Mouse (Mus musculus): ENCODE data around the gene Myo1h. TPM values are rescaled to one million over a fixed set of nuclear protein-coding genes. Genes with fewer than 3 reads are reported as not detected.

Gene Myo1h
- polyA plus RNA-seq, 1 experiment from 2014 or later = 0.85 TPM

- no peaks in the 10 kb centered on the region for H3K27me3 ChIP-seq (replicated peaks; ENCODE audit: control insufficient read depth, insufficient read depth, low read length)
- H3K4me3 ChIP-seq (ENCODE audit: low read length) = no peak overlapping the region
- peaks cover 29% of the 10 kb centered on the region for H3K36me3 ChIP-seq (ENCODE audit: control insufficient read depth, insufficient read depth, low read length)
- WGBS = 91% methylated on average over 23 of the region's 23 CpGs
- H3K9me3 ChIP-seq (ENCODE audit: control insufficient read depth, low read length) = no peaks in the 10 kb centered on the region
- peaks cover 32% of the 10 kb centered on the region for H3K4me1 ChIP-seq (ENCODE audit: control insufficient read depth, insufficient read depth, low read depth, low read length)
- no peak overlapping the region for H3K9ac ChIP-seq (ENCODE audit: low read depth, low read length)
- H3K27ac ChIP-seq (ENCODE audit: low read depth, low read length) = no peak overlapping the region
- no peak for ATAC-seq
- H3K4me2 ChIP-seq (ENCODE audit: low read length) = no peak overlapping the region
Observed at GRCm38 (mm10) chr5:114374409-114375213, 85.6 kb downstream of the Myo1h start.

- 69% methylated on average over 10 of the region's 10 CpGs for WGBS
- Histone ChIP-seq H3K9ac (ENCODE audit: low read depth, low read length) (0 out of 2 replicates have a peak overlapping the region, but pooled peaks have one; percentile 92), H3K4me1 (ENCODE audit: control insufficient read depth, insufficient read depth, low read depth, low read length) (peaks cover 34% of the 10 kb centered on the region), H3K27ac (ENCODE audit: low read depth, low read length) (peak overlapping the region; percentile 6; the same call in 1 of the 2 replicates), H3K27me3 (replicated peaks; ENCODE audit: control insufficient read depth, insufficient read depth, low read length) (no peaks in the 10 kb centered on the region), H3K9me3 (ENCODE audit: control insufficient read depth, low read length) (no peaks in the 10 kb centered on the region), H3K4me2 (ENCODE audit: low read length) (peak overlapping the region; percentile 86), H3K4me3 (ENCODE audit: low read length) (peak overlapping the region; percentile 84), H3K36me3 (ENCODE audit: control insufficient read depth, insufficient read depth, low read length) (peaks cover 10% of the 10 kb centered on the region)
- ATAC-seq = no peak
Observed at GRCm38 (mm10) chr5:114378177-114378920, 89.4 kb downstream of the Myo1h start.

- Histone ChIP-seq H3K4me3 (ENCODE audit: low read length) (peak overlapping the region; percentile 84), H3K9me3 (ENCODE audit: control insufficient read depth, low read length) (no peaks in the 10 kb centered on the region), H3K27ac (ENCODE audit: low read depth, low read length) (peak overlapping the region; percentile 6; the same call in 1 of the 2 replicates), H3K9ac (ENCODE audit: low read depth, low read length) (peak overlapping the region; percentile 92), H3K4me1 (ENCODE audit: control insufficient read depth, insufficient read depth, low read depth, low read length) (peaks cover 34% of the 10 kb centered on the region), H3K4me2 (ENCODE audit: low read length) (peak overlapping the region; percentile 86), H3K36me3 (ENCODE audit: control insufficient read depth, insufficient read depth, low read length) (peaks cover 4% of the 10 kb centered on the region), H3K27me3 (replicated peaks; ENCODE audit: control insufficient read depth, insufficient read depth, low read length) (no peaks in the 10 kb centered on the region)
- WGBS = 62% methylated on average over 6 of the region's 6 CpGs
- no peak for ATAC-seq
Observed at GRCm38 (mm10) chr5:114378936-114379335, 90.0 kb downstream of the Myo1h start.

GRCm38 (mm10) chr5:114379763-114380162, 90.8 kb downstream of the Myo1h start:
- peaks cover 34% of the 10 kb centered on the region for H3K4me1 ChIP-seq (ENCODE audit: control insufficient read depth, insufficient read depth, low read depth, low read length)
- no peaks in the 10 kb centered on the region for H3K36me3 ChIP-seq (ENCODE audit: control insufficient read depth, insufficient read depth, low read length)
- peak overlapping the region; percentile 86 for H3K4me2 ChIP-seq (ENCODE audit: low read length)
- H3K9ac ChIP-seq (ENCODE audit: low read depth, low read length) = peak overlapping the region; percentile 92
- peak overlapping the region; percentile 84 for H3K4me3 ChIP-seq (ENCODE audit: low read length)
- 2% methylated on average over 20 of the region's 20 CpGs for WGBS
- peak overlapping the region; percentile 92 for H3K27ac ChIP-seq (ENCODE audit: low read depth, low read length)
- no peaks in the 10 kb centered on the region for H3K9me3 ChIP-seq (ENCODE audit: control insufficient read depth, low read length)
- no peaks in the 10 kb centered on the region for H3K27me3 ChIP-seq (replicated peaks; ENCODE audit: control insufficient read depth, insufficient read depth, low read length)
- peak; percentile 31 for ATAC-seq

- H3K9me3 ChIP-seq (ENCODE audit: control insufficient read depth, low read length) = no peaks in the 10 kb centered on the region
- no peaks in the 10 kb centered on the region for H3K27me3 ChIP-seq (replicated peaks; ENCODE audit: control insufficient read depth, insufficient read depth, low read length)
- under 1% methylated on average over 68 of the region's 74 CpGs for WGBS
- peak within 1 kb of the TSS; percentile 92 for H3K27ac ChIP-seq (ENCODE audit: low read depth, low read length)
- H3K4me3 ChIP-seq (ENCODE audit: low read length) = peak within 1 kb of the TSS; percentile 84
- peak within 1 kb of the TSS; percentile 92 for H3K9ac ChIP-seq (ENCODE audit: low read depth, low read length)
- H3K36me3 ChIP-seq (ENCODE audit: control insufficient read depth, insufficient read depth, low read length) = peaks cover 3% of the 10 kb centered on the region; the same call in 1 of the 2 replicates
- H3K4me1 ChIP-seq (ENCODE audit: control insufficient read depth, insufficient read depth, low read depth, low read length) = peaks cover 34% of the 10 kb centered on the region
- peak within 1 kb of the TSS; percentile 87 for H3K4me2 ChIP-seq (ENCODE audit: low read length)
- ATAC-seq = peak; percentile 96
Observed at GRCm38 (mm10) chr5:114380209-114381012, 91.4 kb downstream of the Myo1h start, which contains the start of the genes Kctd10 and Ube3b. Gene Kctd10, minus strand, starts transcription at chr5:114380508. Gene Ube3b, plus strand, starts transcription at chr5:114380607.

- H3K9ac ChIP-seq (ENCODE audit: low read depth, low read length) = peak overlapping the region; percentile 92
- peaks cover 34% of the 10 kb centered on the region for H3K4me1 ChIP-seq (ENCODE audit: control insufficient read depth, insufficient read depth, low read depth, low read length)
- peaks cover 3% of the 10 kb centered on the region for H3K36me3 ChIP-seq (ENCODE audit: control insufficient read depth, insufficient read depth, low read length)
- no peak; the same call in 1 of the 2 replicates for ATAC-seq
- no peaks in the 10 kb centered on the region for H3K9me3 ChIP-seq (ENCODE audit: control insufficient read depth, low read length)
- peak overlapping the region; percentile 92 for H3K27ac ChIP-seq (ENCODE audit: low read depth, low read length)
- peak overlapping the region; percentile 87 for H3K4me2 ChIP-seq (ENCODE audit: low read length)
- no peaks in the 10 kb centered on the region for H3K27me3 ChIP-seq (replicated peaks; ENCODE audit: control insufficient read depth, insufficient read depth, low read length)
- WGBS = 0% methylated on average over 13 of the region's 18 CpGs
- peak overlapping the region; percentile 84 for H3K4me3 ChIP-seq (ENCODE audit: low read length)
Observed at GRCm38 (mm10) chr5:114381013-114381351, 92.0 kb downstream of the Myo1h start.

GRCm38 (mm10) chr5:114383184-114383904, 94.4 kb downstream of the Myo1h start:
- ATAC-seq = no peak
- Histone ChIP-seq H3K4me3 (ENCODE audit: low read length) (no peak overlapping the region), H3K9me3 (ENCODE audit: control insufficient read depth, low read length) (no peaks in the 10 kb centered on the region), H3K4me2 (ENCODE audit: low read length) (no peak overlapping the region), H3K9ac (ENCODE audit: low read depth, low read length) (no peak overlapping the region), H3K27me3 (replicated peaks; ENCODE audit: control insufficient read depth, insufficient read depth, low read length) (no peaks in the 10 kb centered on the region), H3K4me1 (ENCODE audit: control insufficient read depth, insufficient read depth, low read depth, low read length) (peaks cover 23% of the 10 kb centered on the region), H3K36me3 (ENCODE audit: control insufficient read depth, insufficient read depth, low read length) (peaks cover 25% of the 10 kb centered on the region), H3K27ac (ENCODE audit: low read depth, low read length) (no peak overlapping the region)
- 72% methylated on average over 9 of the region's 9 CpGs for WGBS

- Histone ChIP-seq H3K9ac (ENCODE audit: low read depth, low read length) (no peak overlapping the region), H3K27me3 (replicated peaks; ENCODE audit: control insufficient read depth, insufficient read depth, low read length) (no peaks in the 10 kb centered on the region), H3K36me3 (ENCODE audit: control insufficient read depth, insufficient read depth, low read length) (peaks cover 36% of the 10 kb centered on the region), H3K4me1 (ENCODE audit: control insufficient read depth, insufficient read depth, low read depth, low read length) (peaks cover 12% of the 10 kb centered on the region), H3K4me3 (ENCODE audit: low read length) (no peak overlapping the region), H3K27ac (ENCODE audit: low read depth, low read length) (no peak overlapping the region), H3K9me3 (ENCODE audit: control insufficient read depth, low read length) (no peaks in the 10 kb centered on the region), H3K4me2 (ENCODE audit: low read length) (no peak overlapping the region)
- no peak for ATAC-seq
- 93% methylated on average over 8 of the region's 8 CpGs for WGBS
Observed at GRCm38 (mm10) chr5:114384448-114384847, 95.5 kb downstream of the Myo1h start.

All from hindbrain, embryonic 16.5 days (tissue).